Mouse (Mus musculus) liver, adult 2 months (tissue): ENCODE measurements around the gene Lmf2.

ENCODE experiments used
- CTCF ChIP-seq: fragments of 200-500 bp; IDR thresholded peaks from 2 replicates; pipeline ENCODE4 v1.5.1; 2011; ENCODE audit warnings: low read depth, low read length, control low read depth
- POLR2A ChIP-seq: fragments of 200-500 bp; IDR thresholded peaks from 2 replicates; pipeline ENCODE4 v1.6.1; 2011; ENCODE audit warnings: low read length, control low read depth; ENCODE audit not compliant: insufficient read depth; ENCODE audit errors: extremely low read depth

DNA sequence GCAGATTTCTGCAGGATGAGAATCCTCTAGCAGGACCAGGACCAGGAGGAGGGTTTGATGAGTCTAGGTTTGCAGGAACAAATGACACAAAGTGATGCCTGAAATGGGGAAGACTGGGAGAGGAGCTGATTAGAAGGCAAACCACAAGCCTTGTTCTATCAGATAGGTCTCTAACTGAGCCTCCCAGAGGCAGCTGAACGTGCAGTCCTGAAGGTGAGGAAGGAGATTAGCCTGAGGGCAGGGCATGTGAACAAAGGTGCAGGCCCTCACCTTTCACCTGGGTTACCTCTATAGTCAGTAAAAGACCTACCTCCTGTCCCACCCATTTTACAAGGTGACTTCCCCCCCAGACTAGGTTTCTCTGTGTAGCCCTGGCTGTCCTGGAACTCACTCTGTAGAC lies 44.3 kb upstream of the Lmf2 start:
- no peak for TF ChIP-seq POLR2A
- no peak for TF ChIP-seq CTCF
